Mouse (Mus musculus) liver, postnatal 0 days (tissue): ENCODE results near the gene Cd164l2.

ENCODE experiments used
- CTCF ChIP-seq: sonication (generic); IDR thresholded peaks from 2 replicates; pipeline ENCODE4 v1.5.1; 2016; ENCODE audit warnings: antibody characterized with exemption, low read depth
- EP300 ChIP-seq: IDR thresholded peaks from 2 replicates; pipeline ENCODE4 v1.6.1; 2016; ENCODE audit warnings: antibody characterized with exemption, low read depth, mild to moderate bottlenecking

GRCm38 (mm10) chr4:133265759-133266158 is 53.8 kb downstream of the Cd164l2 start:
- no peak for TF ChIP-seq EP300
- no peak for TF ChIP-seq CTCF
